Mouse (Mus musculus) small intestine, adult 2 months (tissue): ENCODE data around the gene St7. TPM values are rescaled to one million over a fixed set of nuclear protein-coding genes. Genes with fewer than 3 reads are reported as not detected.

ENCODE experiments used
- H3K27ac ChIP-seq: fragments of 200-500 bp; 2 replicates; pipeline ENCODE4 v1.5.1; 2012; ENCODE audit warnings: low read depth, low read length, control low read depth, inconsistent platforms; ENCODE audit not compliant: insufficient read depth
- H3K27me3 ChIP-seq: fragments of 200-500 bp; 2 replicates; pipeline ENCODE4 v1.6.1; 2012; ENCODE audit warnings: mild to moderate bottlenecking, moderate library complexity, low read length, inconsistent platforms; ENCODE audit not compliant: control insufficient read depth, insufficient read depth
- H3K36me3 ChIP-seq: fragments of 200-500 bp; 2 replicates; pipeline ENCODE4 v1.6.1; 2012; ENCODE audit warnings: mild to moderate bottlenecking, low read length, control low read depth, inconsistent platforms; ENCODE audit not compliant: control insufficient read depth, insufficient read depth
- H3K4me1 ChIP-seq: fragments of 200-500 bp; 2 replicates; pipeline ENCODE4 v1.6.1; 2012; ENCODE audit warnings: low read length, inconsistent platforms, mixed read lengths; ENCODE audit not compliant: control insufficient read depth, insufficient read depth, insufficient read length
- H3K4me3 ChIP-seq: fragments of 200-500 bp; 2 replicates; pipeline ENCODE4 v1.5.1; 2012; ENCODE audit warnings: low read depth, mild to moderate bottlenecking, control low read depth, inconsistent platforms, low read length, moderate library complexity
- CTCF ChIP-seq: fragments of 200-500 bp; IDR thresholded peaks from 2 replicates; pipeline ENCODE4 v1.5.1; 2012; ENCODE audit warnings: low read depth, mild to moderate bottlenecking, control low read depth, inconsistent platforms, low read length, moderate library complexity, mixed read lengths; ENCODE audit not compliant: insufficient replicate concordance, insufficient read length; ENCODE audit errors: extremely low read depth
- POLR2A ChIP-seq: fragments of 200-500 bp; IDR thresholded peaks from 2 replicates; pipeline ENCODE4 v1.6.1; 2012; ENCODE audit warnings: low read depth, mild to moderate bottlenecking, control low read depth, inconsistent platforms, low read length, moderate library complexity
- WGBS: fragments of 180-500 bp; shearing (Covaris S2); methylation state at CpG from one replicate; pipeline ENCODE4 v1.1.7; 2018; 5-methylcytosine and 5-hydroxymethylcytosine counted together
- polyA plus RNA-seq: library from polyadenylated mRNA; depleted of rRNA; stranded (reverse); fragments of >200 nt; gene quantifications from 2 replicates; pipeline ENCODE4 v1.2.3, GENCODE M21; 2012

St7 gene
- polyA plus RNA-seq, 1 experiment: 3.3 TPM

DNA sequence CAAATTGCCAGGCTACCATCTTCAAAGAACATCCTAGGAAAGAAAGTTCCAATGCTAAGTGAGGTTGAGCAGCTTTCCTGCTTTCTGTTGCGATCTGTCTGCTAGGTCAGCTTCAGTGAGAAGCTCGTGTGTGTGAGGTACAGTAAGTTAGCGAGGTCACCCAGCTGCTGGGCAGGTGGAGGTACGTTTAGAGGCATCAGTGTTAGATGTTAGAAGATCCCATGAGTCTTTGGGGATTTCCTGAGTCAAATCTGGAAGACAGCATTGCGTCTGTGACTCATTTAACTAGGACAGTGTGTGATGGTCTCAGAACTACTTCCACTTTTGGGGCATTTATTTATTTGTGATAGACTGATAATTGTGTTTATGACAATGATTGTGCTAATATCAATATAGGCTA lies 39.0 kb downstream of the St7 start:
- Histone ChIP-seq H3K36me3 (no peaks in the 10 kb centered on the region), H3K27me3 (no peaks in the 10 kb centered on the region), H3K4me1 (no peaks in the 10 kb centered on the region), H3K27ac (no peak overlapping the region), H3K4me3 (no peak overlapping the region)
- no peak for TF ChIP-seq POLR2A
- TF ChIP-seq CTCF: no peak
- whole genome bisulfite sequencing: 70% methylated on average over 5 of the region's 5 CpGs

DNA sequence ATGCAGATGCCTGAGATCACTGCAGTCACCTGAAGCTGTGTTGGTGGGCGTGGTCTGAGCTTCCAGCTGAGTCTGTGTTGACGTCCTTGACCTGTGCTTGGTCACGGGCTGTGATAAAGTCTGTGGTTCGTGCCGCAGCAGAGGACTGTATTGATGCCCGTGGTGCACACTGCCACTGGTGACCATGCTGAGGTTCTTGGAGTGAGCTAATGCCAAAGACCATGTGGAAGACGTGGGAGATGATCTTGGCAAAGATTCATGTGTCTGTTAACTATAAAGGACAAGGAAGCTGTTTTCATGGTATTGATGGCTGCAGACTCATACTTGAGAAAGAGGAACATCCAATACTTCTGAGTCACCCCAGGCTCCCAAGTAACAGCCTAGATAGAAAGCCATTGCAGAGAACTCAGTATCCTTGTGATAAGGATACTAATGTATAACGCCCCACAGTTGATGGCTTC lies 41.2 kb downstream of the St7 start:
- no peak for TF ChIP-seq POLR2A
- no peak for TF ChIP-seq CTCF
- no peaks in the 10 kb centered on the region for H3K27me3 ChIP-seq
- no peak overlapping the region for H3K27ac ChIP-seq
- no peaks in the 10 kb centered on the region for H3K4me1 ChIP-seq
- H3K4me3 ChIP-seq: no peak overlapping the region
- WGBS: 57% methylated on average over 8 of the region's 8 CpGs
- no peaks in the 10 kb centered on the region for H3K36me3 ChIP-seq

- TF ChIP-seq POLR2A: no peak
- no peak for TF ChIP-seq CTCF
- 86% methylated on average over 8 of the region's 8 CpGs for WGBS
These were observed 44.7 kb downstream of the St7 start for GRCm38 (mm10) chr6:17737262-17737948.

GRCm38 (mm10) chr6:17740128-17740527 lies 47.4 kb downstream of the St7 start:
- H3K36me3 ChIP-seq: no peaks in the 10 kb centered on the region
- no peak overlapping the region for H3K4me3 ChIP-seq
- no peak overlapping the region for H3K27ac ChIP-seq
- 85% methylated on average over 1 of the region's 1 CpGs for WGBS
- no peaks in the 10 kb centered on the region for H3K27me3 ChIP-seq
- no peak for TF ChIP-seq POLR2A
- TF ChIP-seq CTCF: no peak
- H3K4me1 ChIP-seq: no peaks in the 10 kb centered on the region

More at GRCm38 (mm10) chr6:17737262-17737948, 44.7 kb downstream of the St7 start:
- H3K27me3 ChIP-seq: no peaks in the 10 kb centered on the region
- H3K27ac ChIP-seq: no peak overlapping the region
- H3K36me3 ChIP-seq: no peaks in the 10 kb centered on the region
- no peaks in the 10 kb centered on the region for H3K4me1 ChIP-seq
- H3K4me3 ChIP-seq: no peak overlapping the region

DNA sequence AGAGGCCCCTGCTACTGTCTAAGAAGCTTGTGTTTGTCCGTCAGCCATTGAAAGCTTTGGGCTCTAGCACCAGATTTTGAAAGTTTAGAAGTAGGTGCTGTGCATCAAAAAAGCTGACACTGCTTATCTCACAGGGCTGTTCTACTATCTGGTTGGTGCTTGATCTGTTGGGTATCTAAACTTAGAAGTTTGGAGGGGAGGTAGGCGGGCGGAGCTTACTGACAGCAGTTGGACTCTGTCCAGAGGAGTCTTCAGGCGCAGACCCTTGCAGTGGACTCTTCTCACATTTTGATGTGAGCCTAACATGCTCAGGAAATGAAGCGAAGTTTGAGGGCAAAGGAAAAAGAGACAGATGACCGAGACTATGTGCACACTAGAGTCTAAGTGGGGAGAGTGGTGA lies 48.9 kb downstream of the St7 start:
- H3K36me3 ChIP-seq: no peaks in the 10 kb centered on the region
- H3K4me3 ChIP-seq: no peak overlapping the region
- no peak for TF ChIP-seq CTCF
- no peak for TF ChIP-seq POLR2A
- WGBS: 94% methylated on average over 6 of the region's 6 CpGs
- no peaks in the 10 kb centered on the region for H3K27me3 ChIP-seq
- no peaks in the 10 kb centered on the region for H3K4me1 ChIP-seq
- H3K27ac ChIP-seq: no peak overlapping the region

DNA sequence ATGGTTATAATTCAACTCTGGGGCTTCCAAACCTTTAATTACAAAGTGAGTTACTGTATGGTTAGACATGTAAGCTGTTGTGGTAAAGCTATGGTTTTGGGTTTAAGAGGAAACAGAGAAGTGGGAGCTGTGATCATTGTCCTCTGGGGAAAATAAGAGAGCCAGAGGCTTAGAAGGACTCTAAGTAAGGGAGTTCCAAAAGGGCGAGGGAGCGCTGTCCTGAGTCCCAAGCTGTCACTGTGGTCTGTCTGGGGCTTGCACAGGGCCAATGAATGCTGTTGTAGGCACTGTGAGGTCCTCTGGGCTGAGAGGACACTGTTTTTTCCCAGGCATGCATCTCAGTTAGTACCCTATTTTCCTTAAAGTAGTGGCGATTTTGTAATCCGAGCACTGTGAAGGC lies 49.5 kb downstream of the St7 start:
- H3K27me3 ChIP-seq: no peaks in the 10 kb centered on the region
- H3K27ac ChIP-seq: no peak overlapping the region
- WGBS: 96% methylated on average over 4 of the region's 4 CpGs
- TF ChIP-seq POLR2A: no peak
- no peak for TF ChIP-seq CTCF
- H3K4me3 ChIP-seq: no peak overlapping the region
- no peaks in the 10 kb centered on the region for H3K36me3 ChIP-seq
- no peaks in the 10 kb centered on the region for H3K4me1 ChIP-seq

DNA sequence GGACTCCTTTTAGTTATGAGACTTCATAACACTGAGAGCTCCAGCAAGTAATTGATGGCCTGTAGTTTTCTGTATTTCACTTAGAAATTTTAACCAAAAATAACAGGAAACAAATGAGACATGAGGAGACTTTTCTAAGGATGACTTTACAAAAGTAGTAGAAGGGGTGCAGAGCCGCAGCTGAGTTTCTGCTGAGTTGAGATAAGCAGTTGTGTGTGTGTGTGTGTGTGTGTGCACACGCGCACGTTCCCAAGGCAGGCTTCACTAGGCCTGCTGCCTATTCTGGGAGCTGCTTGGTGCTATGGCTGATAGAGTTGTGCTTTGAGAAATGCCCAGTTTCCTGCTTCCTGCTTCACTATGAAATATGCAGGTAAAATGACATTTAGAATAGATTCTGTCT lies 50.6 kb downstream of the St7 start:
- WGBS: 73% methylated on average over 4 of the region's 4 CpGs
- no peaks in the 10 kb centered on the region for H3K4me1 ChIP-seq
- TF ChIP-seq POLR2A (no peak), CTCF (no peak)

More for the DNA sequence above, 50.6 kb downstream of the St7 start:
- Histone ChIP-seq H3K27me3 (no peaks in the 10 kb centered on the region), H3K4me3 (no peak overlapping the region), H3K36me3 (no peaks in the 10 kb centered on the region), H3K27ac (no peak overlapping the region)
